Mouse (Mus musculus): Measurements from ENCODE around the gene Tecpr2. TPM values are rescaled to one million over a fixed set of nuclear protein-coding genes. Genes with fewer than 3 reads are reported as not detected.

Gene Tecpr2
- polyA plus RNA-seq, 2 experiments, result 1.1 to 2.3 TPM

DNA sequence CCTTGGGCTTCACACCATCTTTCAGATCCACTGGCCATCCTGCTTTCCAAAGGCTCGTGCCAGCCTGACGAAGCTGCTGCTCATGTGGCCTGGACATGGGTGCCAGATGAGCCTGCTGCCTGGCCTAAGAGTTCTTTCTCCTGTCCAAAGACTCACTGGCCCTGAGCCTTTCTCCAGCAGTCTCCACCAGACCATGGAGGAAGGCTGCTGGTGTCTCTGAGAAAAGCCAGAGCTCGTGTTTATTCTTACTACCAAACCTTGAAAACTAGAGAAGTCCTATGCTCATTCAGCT lies 59.8 kb downstream of the Tecpr2 start:
- Histone ChIP-seq H3K4me3 (ENCODE audit: insufficient read depth in 1 of 2, low read depth in 2 of 2, low read length in 2 of 2) (no peak overlapping the region), H3K27me3 (ENCODE audit: control insufficient read depth, insufficient read depth, low read length) (no peaks in the 10 kb centered on the region), H3K27ac (no peak overlapping the region; the same call in 1 of the 2 replicates), H3K4me2 (ENCODE audit: low read depth) (no peak overlapping the region), H3K9ac (replicated peaks) (no peak overlapping the region), H3K9me3 (ENCODE audit: control insufficient read depth, low read length) (no peaks in the 10 kb centered on the region), H3K36me3 (replicated peaks; ENCODE audit: control insufficient read depth, insufficient read depth, low read depth) (no peaks in the 10 kb centered on the region; the same call in 1 of the 2 replicates), H3K4me1 (replicated peaks; ENCODE audit: control insufficient read depth in 2 of 2, insufficient read depth in 2 of 2, low read length in 1 of 2) (peaks cover 16 to 28% of the 10 kb centered on the region in 2 experiments)
- TF ChIP-seq CTCF (IDR thresholded peaks at IDR 0.05; ENCODE audit: low read depth) (no peak), EP300 (IDR thresholded peaks at IDR 0.05; ENCODE audit: low read depth) (no peak)
- 82% methylated on average over 3 of the region's 3 CpGs for WGBS (ENCODE audit: insufficient replicate concordance)
- ATAC-seq (ENCODE audit: insufficient read depth) (no peak), DNase-seq (ENCODE audit: low read depth in 3 of 3, low spot score in 3 of 3) (no peak)

DNA sequence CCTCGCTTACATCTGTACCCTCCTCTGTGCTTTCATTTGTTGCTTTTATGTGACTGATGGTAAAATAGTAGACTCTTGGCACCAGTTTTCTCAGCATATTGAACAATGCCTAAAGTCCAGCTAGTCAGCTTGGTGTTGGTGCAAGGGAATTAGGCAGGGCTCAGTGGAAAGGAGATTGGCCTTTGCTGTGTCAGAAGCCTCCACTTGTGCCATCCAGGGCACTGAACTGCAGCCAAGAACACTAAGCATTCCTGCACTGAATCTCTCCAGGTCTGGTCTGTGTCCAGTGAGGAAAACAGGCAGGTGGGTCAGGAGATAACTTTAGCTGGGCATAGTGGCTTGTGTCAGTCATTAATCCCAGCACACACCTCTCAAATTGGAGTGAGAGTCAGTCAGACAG lies 60.3 kb downstream of the Tecpr2 start:
- DNase-seq (ENCODE audit: low read depth in 3 of 3, low spot score in 3 of 3) (no peak), ATAC-seq (ENCODE audit: insufficient read depth) (no peak)
- no peak overlapping the region; the same call in 1 of the 2 replicates for H3K27ac ChIP-seq
- no peaks in the 10 kb centered on the region; the same call in 1 of the 2 replicates for H3K36me3 ChIP-seq (replicated peaks; ENCODE audit: control insufficient read depth, insufficient read depth, low read depth)
- TF ChIP-seq CTCF (IDR thresholded peaks at IDR 0.05; ENCODE audit: low read depth) (no peak), EP300 (IDR thresholded peaks at IDR 0.05; ENCODE audit: low read depth) (no peak)
- no peak overlapping the region for H3K4me3 ChIP-seq (ENCODE audit: insufficient read depth in 1 of 2, low read depth in 2 of 2, low read length in 2 of 2)
- H3K9me3 ChIP-seq (ENCODE audit: control insufficient read depth, low read length), result no peaks in the 10 kb centered on the region
- H3K9ac ChIP-seq (replicated peaks), result no peak overlapping the region
- H3K27me3 ChIP-seq (ENCODE audit: control insufficient read depth, insufficient read depth, low read length), result no peaks in the 10 kb centered on the region
- H3K4me2 ChIP-seq (ENCODE audit: low read depth), result no peak overlapping the region
- H3K4me1 ChIP-seq (replicated peaks; ENCODE audit: control insufficient read depth in 2 of 2, insufficient read depth in 2 of 2, low read length in 1 of 2), result peaks cover 21 to 33% of the 10 kb centered on the region in 2 experiments
- WGBS (ENCODE audit: insufficient replicate concordance), result 87% methylated on average over 1 of the region's 1 CpGs

DNA sequence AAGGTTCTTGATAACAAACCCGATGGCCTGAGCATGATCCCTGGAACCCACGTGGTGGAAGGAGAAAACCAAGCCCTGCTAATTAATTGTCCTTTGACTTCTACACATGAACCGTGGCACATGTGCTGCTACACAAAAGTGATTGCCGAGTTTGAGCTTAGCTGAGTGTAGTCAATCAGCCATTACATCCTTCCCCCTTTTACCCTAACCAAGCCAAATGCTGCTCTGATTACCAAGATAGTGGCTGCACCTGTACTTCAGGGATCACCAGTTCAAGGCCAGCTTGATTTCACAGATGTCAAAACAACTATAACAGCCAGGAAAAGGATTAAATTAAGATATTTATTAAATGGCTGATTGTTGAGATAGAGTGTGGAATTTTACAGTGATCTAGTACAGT lies 61.1 kb downstream of the Tecpr2 start:
- no peaks in the 10 kb centered on the region for H3K27me3 ChIP-seq (ENCODE audit: control insufficient read depth, insufficient read depth, low read length)
- no peak for TF ChIP-seq EP300 (IDR thresholded peaks at IDR 0.05; ENCODE audit: low read depth)
- DNase-seq (ENCODE audit: low read depth in 3 of 3, low spot score in 3 of 3) (no peak), ATAC-seq (ENCODE audit: insufficient read depth) (no peak)
- H3K9ac ChIP-seq (replicated peaks), result no peak overlapping the region
- H3K9me3 ChIP-seq (ENCODE audit: control insufficient read depth, low read length), result no peaks in the 10 kb centered on the region
- no peaks in the 10 kb centered on the region; the same call in 1 of the 2 replicates for H3K36me3 ChIP-seq (replicated peaks; ENCODE audit: control insufficient read depth, insufficient read depth, low read depth)
- WGBS (ENCODE audit: insufficient replicate concordance), result 80% methylated on average over 4 of the region's 4 CpGs
- H3K27ac ChIP-seq, result no peak overlapping the region
- no peak overlapping the region for H3K4me3 ChIP-seq (ENCODE audit: insufficient read depth in 1 of 2, low read depth in 2 of 2, low read length in 2 of 2)
- no peak overlapping the region for H3K4me2 ChIP-seq (ENCODE audit: low read depth)
- H3K4me1 ChIP-seq (replicated peaks; ENCODE audit: control insufficient read depth in 2 of 2, insufficient read depth in 2 of 2, low read length in 1 of 2), result peaks cover 21 to 37% of the 10 kb centered on the region in 2 experiments

DNA sequence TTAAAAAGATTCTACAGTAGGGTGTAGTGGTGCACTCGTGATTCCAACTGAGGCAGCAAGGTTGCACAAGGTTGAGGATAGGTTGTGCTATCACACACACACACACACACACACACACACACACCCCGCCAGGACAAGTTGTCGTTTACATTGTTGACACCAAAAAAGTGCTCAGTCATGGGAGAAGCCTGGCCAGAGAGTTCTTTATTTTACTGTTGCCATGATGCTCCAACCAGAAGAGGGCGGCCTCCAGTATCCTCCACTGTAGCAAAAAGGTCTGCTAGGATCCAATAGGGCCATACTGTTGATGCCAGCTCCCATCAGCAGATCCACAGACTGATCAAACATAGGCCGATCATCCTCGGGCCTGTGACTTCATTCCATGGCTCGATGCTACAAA lies 62.2 kb downstream of the Tecpr2 start:
- peaks cover 21 to 37% of the 10 kb centered on the region in 2 experiments for H3K4me1 ChIP-seq (replicated peaks; ENCODE audit: control insufficient read depth in 2 of 2, insufficient read depth in 2 of 2, low read length in 1 of 2)
- TF ChIP-seq CTCF (IDR thresholded peaks at IDR 0.05; ENCODE audit: low read depth) (peak; percentile 69), EP300 (IDR thresholded peaks at IDR 0.05; ENCODE audit: low read depth) (no peak)
- DNase-seq (ENCODE audit: low read depth in 3 of 3, low spot score in 3 of 3) (peak in 2 of 3 experiments; percentile 53 to 59), ATAC-seq (ENCODE audit: insufficient read depth) (peak; percentile 76)
- peak overlapping the region; percentile 78 for H3K27ac ChIP-seq
- H3K4me2 ChIP-seq (ENCODE audit: low read depth), result no peak overlapping the region
- no peaks in the 10 kb centered on the region for H3K27me3 ChIP-seq (ENCODE audit: control insufficient read depth, insufficient read depth, low read length)
- no peak overlapping the region for H3K9ac ChIP-seq (replicated peaks)
- H3K4me3 ChIP-seq (ENCODE audit: insufficient read depth in 1 of 2, low read depth in 2 of 2, low read length in 2 of 2), result no peak overlapping the region
- WGBS (ENCODE audit: insufficient replicate concordance), result 57% methylated on average over 7 of the region's 7 CpGs
- no peaks in the 10 kb centered on the region; the same call in 1 of the 2 replicates for H3K36me3 ChIP-seq (replicated peaks; ENCODE audit: control insufficient read depth, insufficient read depth, low read depth)
- no peaks in the 10 kb centered on the region for H3K9me3 ChIP-seq (ENCODE audit: control insufficient read depth, low read length)

DNA sequence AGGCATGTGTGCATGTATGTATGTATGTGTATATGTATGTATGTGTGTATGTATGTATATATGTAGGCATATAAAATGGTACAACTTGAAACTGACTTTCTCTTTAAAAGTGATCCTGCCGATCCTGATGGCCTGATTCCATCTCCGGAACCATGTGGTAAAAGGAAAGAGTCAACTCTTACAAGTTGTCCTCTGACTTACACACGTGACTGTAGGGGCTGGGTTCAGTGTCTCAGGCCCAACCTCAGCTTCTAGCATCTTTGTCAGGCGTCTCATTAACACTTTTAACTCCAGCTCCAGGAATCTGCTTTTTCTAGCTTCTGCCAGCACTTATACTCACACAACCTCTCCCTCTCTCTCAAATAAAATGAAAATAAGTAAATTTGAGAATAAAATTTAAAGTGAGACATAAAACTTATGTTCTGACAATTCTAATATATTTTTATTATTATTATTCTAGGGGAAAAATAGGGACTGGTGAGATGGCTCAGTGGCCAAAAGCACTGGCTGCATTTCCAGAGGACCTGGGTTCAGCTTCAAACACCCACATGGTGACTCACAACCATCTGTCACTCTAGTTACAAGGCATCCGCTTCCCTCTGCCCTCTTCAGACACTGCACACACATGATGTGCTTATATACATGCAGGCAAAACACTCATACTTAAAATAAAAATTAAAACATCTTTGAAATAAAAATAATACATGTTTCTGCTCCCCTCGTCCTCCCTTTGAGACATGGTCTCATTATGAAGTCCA lies 63.7 kb downstream of the Tecpr2 start:
- H3K27ac ChIP-seq, result peak overlapping the region; percentile 83
- H3K4me2 ChIP-seq (ENCODE audit: low read depth), result peak overlapping the region; percentile 49; the same call in 1 of the 2 replicates
- no peak for DNase-seq (ENCODE audit: low read depth in 3 of 3, low spot score in 3 of 3)
- ATAC-seq (ENCODE audit: insufficient read depth), result no peak
- H3K9me3 ChIP-seq (ENCODE audit: control insufficient read depth, low read length), result no peaks in the 10 kb centered on the region
- TF ChIP-seq EP300 (IDR thresholded peaks at IDR 0.05; ENCODE audit: low read depth), result no peak
- no peak for TF ChIP-seq CTCF (IDR thresholded peaks at IDR 0.05; ENCODE audit: low read depth)
- no peak overlapping the region for H3K4me3 ChIP-seq (ENCODE audit: insufficient read depth in 1 of 2, low read depth in 2 of 2, low read length in 2 of 2)
- no peak overlapping the region; the same call in 1 of the 2 replicates for H3K9ac ChIP-seq (replicated peaks)
- H3K36me3 ChIP-seq (replicated peaks; ENCODE audit: control insufficient read depth, insufficient read depth, low read depth), result no peaks in the 10 kb centered on the region; the same call in 1 of the 2 replicates
- 81% methylated on average over 6 of the region's 6 CpGs for WGBS (ENCODE audit: insufficient replicate concordance)
- peaks cover 21 to 37% of the 10 kb centered on the region in 2 experiments for H3K4me1 ChIP-seq (replicated peaks; ENCODE audit: control insufficient read depth in 2 of 2, insufficient read depth in 2 of 2, low read length in 1 of 2)
- H3K27me3 ChIP-seq (ENCODE audit: control insufficient read depth, insufficient read depth, low read length), result no peaks in the 10 kb centered on the region
